Mouse (Mus musculus) skeletal muscle tissue, postnatal 0 days (tissue): ENCODE data around the gene Spata2l. TPM values are rescaled to one million over a fixed set of nuclear protein-coding genes. Genes with fewer than 3 reads are reported as not detected.

Source experiments
- polyA plus RNA-seq: library from polyadenylated mRNA; unstranded; fragments of >200 nt; fragmentation: Nextera tagmentation; extraction: Ambion mirVana; gene quantifications from 2 replicates; pipeline ENCODE4 v1.2.1, GENCODE M21; 2015

The Spata2l gene
- polyA plus RNA-seq: 1.3 and 1.6 TPM in 2 replicates

DNA sequence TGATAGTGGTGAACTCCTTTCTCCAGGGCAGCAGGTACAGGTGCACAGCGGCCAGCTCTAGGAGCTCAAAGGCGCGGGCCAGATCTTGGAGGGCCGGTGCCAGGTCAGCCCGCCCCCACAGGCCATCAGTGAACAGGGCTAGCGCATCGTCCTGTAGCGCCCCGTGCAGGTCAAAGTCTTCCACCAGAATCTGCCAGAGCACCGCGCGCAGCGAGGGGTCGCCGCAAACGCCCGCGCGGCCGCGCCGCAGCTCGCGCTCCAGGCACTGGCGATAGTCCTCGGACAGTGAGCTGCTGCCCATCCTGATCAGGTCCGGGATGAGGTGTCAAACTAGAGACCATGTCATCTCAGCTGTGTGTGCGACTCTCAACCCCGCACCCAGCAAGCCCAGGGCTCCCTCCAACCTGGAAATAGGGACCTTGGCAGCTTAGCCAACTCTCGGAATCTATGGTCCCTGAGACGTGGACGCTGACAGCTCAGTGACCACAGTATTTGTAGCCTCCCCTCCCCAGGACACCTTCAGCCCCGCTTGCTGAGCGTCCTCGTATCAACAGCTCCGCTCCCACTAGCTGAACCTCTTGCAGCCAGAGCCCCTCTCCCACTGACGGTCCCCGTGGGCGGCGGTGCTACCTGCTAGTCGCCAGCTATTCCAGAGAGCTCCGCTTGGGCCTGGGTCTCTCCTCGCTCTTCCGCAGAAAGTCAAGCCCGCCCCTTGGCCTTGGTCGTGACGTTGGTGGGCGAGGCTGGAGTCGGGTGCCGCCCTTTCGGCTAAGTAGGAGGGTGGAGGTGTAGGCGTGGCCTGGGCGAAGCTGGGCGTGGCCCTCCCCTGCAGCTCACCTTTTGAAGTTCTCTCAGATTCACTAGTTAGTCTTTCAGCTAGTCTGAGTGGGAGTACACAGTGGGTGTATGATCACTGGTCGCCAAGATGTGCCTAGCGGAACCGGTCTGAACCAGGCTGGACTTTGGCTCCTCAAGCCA, at the start of gene Spata2l:
TSS of gene Spata2l (minus strand) at position 714 of the 978 bp plus-strand sequence.

DNA sequence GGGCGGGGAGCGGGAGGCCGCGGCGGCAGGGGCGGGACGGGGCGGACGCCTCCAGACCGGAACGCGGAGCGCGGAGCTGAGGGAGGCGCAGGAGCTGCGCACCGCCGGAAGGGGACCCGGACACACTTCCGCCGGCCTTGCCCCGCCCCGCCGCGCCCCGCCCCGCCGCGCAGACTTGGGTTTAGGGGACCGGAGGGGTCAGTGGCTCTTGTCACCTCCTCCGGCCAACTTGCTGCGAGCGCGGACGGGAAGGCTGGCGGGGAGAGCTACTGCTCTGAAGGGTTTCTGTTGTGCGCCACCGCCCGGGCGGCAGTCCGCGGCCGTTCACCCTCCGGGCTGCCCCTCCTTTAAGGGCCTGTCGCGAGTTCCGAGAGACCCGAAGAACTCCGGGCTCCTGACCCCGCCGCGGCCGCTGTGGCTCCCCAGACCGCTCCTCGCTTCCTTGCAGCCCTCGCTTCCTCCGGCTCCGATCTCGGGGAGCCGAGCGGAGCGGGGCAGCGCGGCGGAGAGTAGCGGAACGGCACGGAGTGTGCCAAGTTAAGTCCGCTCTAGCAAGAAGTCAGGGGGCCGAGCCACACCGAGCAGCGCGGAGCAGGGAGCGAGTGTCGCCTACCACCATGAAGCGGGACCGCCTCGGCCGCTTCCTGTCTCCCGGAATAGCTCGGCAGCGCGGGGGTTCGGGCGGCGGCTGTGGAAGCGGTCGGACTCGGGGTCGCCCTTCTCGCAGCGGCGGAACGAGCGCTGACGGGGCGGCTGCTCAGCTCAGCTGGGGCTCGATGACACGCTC, 18.3 kb upstream of the Spata2l start, which contains the start of the genes Zfp276 and Vps9d1:
TSS of gene Zfp276 (plus strand) at position 97 of the 787 bp plus-strand sequence.
TSS of gene Vps9d1 (minus strand) at position 250 of the 787 bp plus-strand sequence.

DNA sequence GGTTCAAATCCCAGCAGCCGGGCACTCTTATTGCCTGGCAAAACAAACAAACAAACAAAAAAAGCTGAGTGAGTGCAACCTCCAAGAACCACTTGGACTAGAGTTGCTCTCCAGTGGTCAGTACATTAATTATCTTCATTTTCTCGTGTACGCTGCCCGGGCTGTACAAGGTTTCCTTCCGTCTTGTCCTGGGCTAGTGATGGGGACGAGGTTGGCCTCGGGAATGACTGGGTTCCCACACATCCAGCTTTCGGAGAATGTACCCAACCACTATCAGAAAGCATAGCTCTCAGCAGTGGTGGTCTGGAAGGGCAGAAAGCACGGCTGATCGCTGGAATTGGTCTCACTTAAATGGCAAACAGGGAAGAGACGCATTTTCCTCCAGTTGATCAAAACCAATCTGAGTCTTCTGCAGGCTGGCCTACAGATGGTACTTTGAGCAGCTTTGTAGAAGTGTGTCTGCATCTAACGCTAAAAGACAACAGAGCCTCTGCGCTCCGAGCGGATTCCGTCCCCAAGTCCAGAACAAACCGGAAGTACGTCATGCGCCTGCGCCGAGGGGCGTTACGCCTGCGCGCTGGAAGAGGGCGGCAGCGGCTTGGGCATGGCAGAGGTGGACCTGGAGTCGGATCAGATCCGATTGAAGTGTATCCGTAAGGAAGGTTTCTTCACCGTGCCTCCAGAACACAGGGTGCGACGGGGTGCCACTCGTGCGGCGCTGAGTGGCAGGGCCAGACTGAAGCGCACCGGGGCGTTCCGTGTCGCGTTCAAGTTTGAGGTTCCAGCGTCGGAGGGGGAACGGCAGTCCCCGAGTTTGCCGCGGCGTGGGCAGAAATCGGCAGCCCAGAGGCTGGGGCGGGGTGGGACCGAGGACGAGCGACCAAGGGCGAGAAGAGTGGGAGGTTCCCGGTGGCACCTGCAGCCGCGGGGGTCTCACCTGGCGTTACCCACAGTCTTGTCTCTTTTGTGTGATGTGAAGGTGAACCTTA, 11.5 kb downstream of the Spata2l start, which contains the start of gene Cdk10:
TSS of gene Cdk10 (plus strand) at position 565 of the 989 bp plus-strand sequence.

DNA sequence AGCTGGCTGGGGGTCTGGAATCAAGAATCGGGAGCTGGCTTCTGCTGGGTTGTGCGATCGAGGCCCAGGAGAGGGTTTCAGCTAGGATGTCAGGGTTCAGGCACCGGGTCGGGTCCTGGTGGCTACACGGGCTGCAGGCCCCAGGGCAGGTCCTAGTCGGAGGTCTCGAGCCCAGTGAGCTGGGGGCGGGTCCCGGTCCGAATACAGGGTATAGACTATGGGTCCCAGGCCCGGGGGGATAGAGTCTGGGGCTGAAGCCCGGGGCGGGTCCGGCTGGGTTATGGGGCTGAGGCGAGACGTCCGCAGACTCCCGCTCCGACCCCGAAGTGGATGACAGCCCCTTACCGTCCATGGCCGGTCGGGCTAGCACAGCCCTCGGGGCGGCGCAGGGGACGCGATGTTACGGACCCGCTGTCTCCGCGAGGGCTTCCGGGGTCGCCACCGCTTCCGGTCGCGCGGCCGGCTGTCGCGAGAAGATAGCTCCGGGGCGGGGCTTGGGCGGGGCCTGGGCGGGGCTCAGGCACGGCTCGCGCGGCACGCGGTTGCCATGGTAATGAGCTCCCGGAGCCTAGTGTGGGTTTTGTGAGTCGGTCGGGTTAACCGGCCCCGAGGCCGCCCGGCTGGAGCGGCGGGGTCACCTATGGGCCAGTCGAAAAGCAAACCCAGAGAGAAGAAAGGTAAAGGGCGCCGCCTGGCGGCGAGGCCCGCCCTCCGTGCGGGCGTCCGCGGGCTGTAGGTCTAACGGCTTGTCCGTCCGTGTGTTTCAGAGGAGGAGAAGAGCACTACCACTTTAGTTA, 23.5 kb downstream of the Spata2l start, which contains the start of the genes Chmp1a and Spata33:
TSS of gene Chmp1a (minus strand) at position 443 of the 797 bp plus-strand sequence.
TSS of gene Spata33 (plus strand) at position 512 of the 797 bp plus-strand sequence.

DNA sequence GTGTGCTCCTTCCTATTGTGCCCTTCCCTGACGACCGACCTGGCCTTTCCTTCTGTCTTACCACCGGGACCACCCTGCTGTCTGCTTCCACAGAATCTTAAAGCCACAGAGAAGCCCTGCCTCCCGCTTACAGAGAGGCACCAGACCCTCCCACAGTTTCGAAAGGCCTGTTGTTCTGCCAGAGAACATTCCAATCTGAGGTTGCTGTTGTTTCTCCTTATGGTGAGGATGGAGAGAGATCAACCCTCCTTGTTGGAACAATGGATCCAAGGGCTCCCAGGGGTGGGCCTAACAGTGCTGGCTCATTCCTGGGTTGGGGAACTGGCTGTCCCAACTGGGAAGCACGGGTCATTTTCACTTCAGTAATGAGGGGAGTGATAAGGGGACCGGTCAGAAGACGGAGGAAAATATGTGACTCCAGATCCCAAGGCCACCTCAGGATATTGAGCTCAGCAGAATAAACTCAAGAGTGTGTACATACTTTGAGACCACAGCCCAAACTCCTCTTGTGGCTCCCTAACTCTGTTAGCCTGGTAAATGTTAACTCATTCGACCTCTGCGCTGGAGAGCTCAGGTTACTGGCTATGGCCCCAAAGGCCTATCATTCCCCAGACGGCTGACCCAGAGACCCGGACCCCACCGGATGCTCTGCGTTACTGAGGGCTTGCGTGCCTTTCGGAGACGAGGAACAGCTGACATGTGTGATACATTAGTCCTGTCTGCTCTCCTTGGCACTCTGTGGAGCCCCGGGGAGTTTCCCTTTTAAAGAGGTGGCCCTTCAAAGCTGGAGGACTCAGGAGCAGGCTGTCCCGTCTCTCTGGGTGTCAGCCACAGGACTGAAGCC, 50.2 kb downstream of the Spata2l start, which contains the start of gene Dpep1:
TSS of gene Dpep1 (plus strand) at position 677 of the 844 bp plus-strand sequence.

Other genes starting within 250 kb of the Spata2l start
- gene Ankrd11, start 194.0 kb downstream of the Spata2l start, polyA plus RNA-seq: 32.8 and 35.7 TPM in 2 replicates
- 44.5 and 46.9 TPM in 2 replicates for gene Spg7, start 173.3 kb downstream of the Spata2l start, polyA plus RNA-seq
- 1,136 and 1,218 TPM in 2 replicates for gene Rpl13, start 133.9 kb downstream of the Spata2l start, polyA plus RNA-seq
- 0.89 and 1.0 TPM in 2 replicates for gene Cpne7, start 118.9 kb downstream of the Spata2l start, polyA plus RNA-seq
- 13.2 and 13.3 TPM in 2 replicates for gene Sult5a1, start 77.9 kb downstream of the Spata2l start, polyA plus RNA-seq
- gene Dpep1, start 50.0 kb downstream of the Spata2l start, polyA plus RNA-seq: 14.2 and 14.8 TPM in 2 replicates
- 76.6 and 84.8 TPM in 2 replicates for gene Chmp1a, start 23.5 kb downstream of the Spata2l start, polyA plus RNA-seq
- 1.2 and 1.4 TPM in 2 replicates for gene Spata33, start 23.4 kb downstream of the Spata2l start, polyA plus RNA-seq
- 11.7 and 13.6 TPM in 2 replicates for gene Cdk10, start 11.4 kb downstream of the Spata2l start, polyA plus RNA-seq
- gene Zfp276, start 18.0 kb upstream of the Spata2l start, polyA plus RNA-seq: 8.6 and 9.3 TPM in 2 replicates
- 11.8 and 13.8 TPM in 2 replicates for gene Vps9d1, start 18.1 kb upstream of the Spata2l start, polyA plus RNA-seq
- 3.5 and 4.5 TPM in 2 replicates for gene Fanca, start 82.3 kb upstream of the Spata2l start, polyA plus RNA-seq
- gene Spire2, start 96.5 kb upstream of the Spata2l start, polyA plus RNA-seq: 0.43 and 0.45 TPM in 2 replicates
- 124 and 137 TPM in 2 replicates for gene Tcf25, start 137.5 kb upstream of the Spata2l start, polyA plus RNA-seq
- gene Mc1r, start 170.9 kb upstream of the Spata2l start, polyA plus RNA-seq: not detected in 2 replicates
- 0.19 and 0.33 TPM in 2 replicates for gene Tubb3, start 175.2 kb upstream of the Spata2l start, polyA plus RNA-seq
- 15.8 and 18.1 TPM in 2 replicates for gene Def8, start 187.3 kb upstream of the Spata2l start, polyA plus RNA-seq
- 26.0 and 29.9 TPM in 2 replicates for gene Afg3l1, start 241.7 kb upstream of the Spata2l start, polyA plus RNA-seq